Mouse (Mus musculus): ENCODE measurements around the gene Adad2. TPM values are rescaled to one million over a fixed set of nuclear protein-coding genes. Genes with fewer than 3 reads are reported as not detected.

The Adad2 gene
- polyA plus RNA-seq, 1 experiment from 2014 or later, result not detected

DNA sequence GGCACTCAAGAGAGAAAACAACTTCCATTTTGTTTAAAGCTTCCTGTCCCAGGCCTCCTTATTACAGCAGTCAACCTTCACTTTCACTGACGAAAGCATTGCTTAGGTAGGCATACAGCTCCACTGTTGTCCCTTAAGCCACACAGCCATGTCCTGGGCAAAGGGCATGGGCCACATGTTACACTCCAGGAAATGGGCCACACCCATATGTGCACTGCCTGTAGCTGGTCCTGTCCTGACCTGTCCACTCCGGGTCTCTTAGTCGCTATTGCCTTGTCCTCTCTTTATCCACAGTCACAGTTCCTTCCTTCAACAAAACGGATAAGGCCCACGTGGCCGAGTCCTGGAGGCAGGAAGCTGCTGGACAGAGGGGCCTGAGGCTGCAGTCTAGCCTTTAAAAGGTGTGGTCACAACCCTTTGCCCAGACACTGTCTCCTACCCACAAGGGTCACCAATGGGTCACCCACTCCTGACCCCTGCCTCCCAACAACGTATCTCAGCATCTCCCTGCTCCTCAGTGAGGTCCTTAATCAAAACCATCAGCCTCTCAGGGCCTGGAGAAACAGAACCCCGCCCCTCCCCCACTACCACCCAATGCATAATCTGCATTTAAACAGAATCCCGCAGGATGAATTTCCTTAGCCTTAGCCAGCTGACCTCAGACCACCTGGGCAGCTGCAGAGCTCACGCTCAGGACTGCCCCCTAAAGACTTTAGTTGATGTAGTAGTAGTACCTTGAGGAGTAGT, 15.2 kb downstream of the Adad2 start:
- no peaks in the 10 kb centered on the region for H3K9me3 ChIP-seq (ENCODE audit: control insufficient read depth, low read length)
- H3K27ac ChIP-seq (ENCODE audit: low read depth, low read length), result no peak overlapping the region
- H3K9ac ChIP-seq (ENCODE audit: low read depth, low read length), result no peak overlapping the region
- H3K36me3 ChIP-seq (ENCODE audit: control insufficient read depth, insufficient read depth, low read length), result no peaks in the 10 kb centered on the region
- no peak overlapping the region for H3K4me3 ChIP-seq (ENCODE audit: low read depth, low read length)
- H3K4me1 ChIP-seq (replicated peaks; ENCODE audit: control insufficient read depth, insufficient read depth, low read length), result peaks cover 6% of the 10 kb centered on the region
- no peak for DNase-seq (ENCODE audit: low spot score)
- H3K27me3 ChIP-seq (ENCODE audit: control insufficient read depth, insufficient read depth, low read length), result no peaks in the 10 kb centered on the region
- no peak overlapping the region for H3K4me2 ChIP-seq (replicated peaks; ENCODE audit: low read depth, low read length)
- WGBS, result 30% methylated on average over 10 of the region's 10 CpGs
- ATAC-seq (ENCODE audit: low FRiP score), result no peak

DNA sequence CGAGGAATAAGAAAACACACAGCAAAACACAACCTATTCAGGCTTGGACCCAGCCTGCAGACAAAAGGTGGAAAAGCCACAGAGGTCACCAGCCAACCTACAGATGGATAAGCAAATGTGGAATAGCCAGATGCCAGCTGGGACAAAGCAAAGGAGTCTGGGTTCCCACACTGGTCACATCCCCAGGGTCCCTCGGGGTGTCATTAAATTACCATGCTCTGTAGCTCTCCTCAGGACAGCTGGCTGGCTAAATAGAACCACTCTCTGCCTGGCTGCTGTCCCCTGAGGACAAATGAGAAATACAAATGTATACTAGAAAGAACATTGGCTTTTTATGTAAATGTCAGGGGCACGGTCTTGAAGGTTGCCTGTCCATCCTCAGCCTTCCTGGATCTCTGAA, 18.3 kb downstream of the Adad2 start:
- H3K27ac ChIP-seq (ENCODE audit: low read depth, low read length), result peak overlapping the region; percentile 59; the same call in 1 of the 2 replicates
- H3K4me1 ChIP-seq (replicated peaks; ENCODE audit: control insufficient read depth, insufficient read depth, low read length), result peaks cover 12% of the 10 kb centered on the region

DNA sequence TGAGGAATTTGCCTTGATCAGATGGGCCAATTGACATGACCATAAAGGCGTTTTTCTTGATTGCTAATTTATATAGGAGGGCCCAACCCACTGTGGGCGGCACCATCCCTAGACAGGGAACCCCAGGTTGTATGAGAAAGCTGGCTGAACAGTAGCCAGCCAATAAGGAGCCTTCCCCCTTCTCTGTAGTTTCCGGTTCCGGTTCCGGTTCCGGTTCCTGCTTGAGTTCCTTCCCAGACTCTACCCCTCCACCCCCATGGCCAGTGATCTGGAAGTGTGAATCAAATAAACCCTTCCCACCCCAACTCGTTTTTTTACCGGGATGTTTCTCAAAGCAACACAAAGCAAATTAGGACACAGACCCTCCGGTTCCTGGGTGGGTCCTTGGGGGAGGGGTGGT, 19.7 kb downstream of the Adad2 start:
- DNase-seq (ENCODE audit: low spot score) (no peak), ATAC-seq (ENCODE audit: low FRiP score) (no peak)
- Histone ChIP-seq H3K36me3 (ENCODE audit: control insufficient read depth, insufficient read depth, low read length) (no peaks in the 10 kb centered on the region), H3K9me3 (ENCODE audit: control insufficient read depth, low read length) (no peaks in the 10 kb centered on the region), H3K9ac (ENCODE audit: low read depth, low read length) (no peak overlapping the region), H3K4me1 (replicated peaks; ENCODE audit: control insufficient read depth, insufficient read depth, low read length) (peaks cover 12% of the 10 kb centered on the region), H3K4me3 (ENCODE audit: low read depth, low read length) (no peak overlapping the region), H3K27me3 (ENCODE audit: control insufficient read depth, insufficient read depth, low read length) (no peaks in the 10 kb centered on the region), H3K27ac (ENCODE audit: low read depth, low read length) (no peak overlapping the region), H3K4me2 (replicated peaks; ENCODE audit: low read depth, low read length) (no peak overlapping the region)
- WGBS, result 88% methylated on average over 9 of the region's 9 CpGs

More for the DNA sequence above, 18.3 kb downstream of the Adad2 start:
- 32% methylated on average over 3 of the region's 3 CpGs for WGBS
- Histone ChIP-seq H3K4me2 (replicated peaks; ENCODE audit: low read depth, low read length) (no peak overlapping the region), H3K9ac (ENCODE audit: low read depth, low read length) (no peak overlapping the region), H3K4me3 (ENCODE audit: low read depth, low read length) (no peak overlapping the region), H3K36me3 (ENCODE audit: control insufficient read depth, insufficient read depth, low read length) (no peaks in the 10 kb centered on the region), H3K27me3 (ENCODE audit: control insufficient read depth, insufficient read depth, low read length) (no peaks in the 10 kb centered on the region), H3K9me3 (ENCODE audit: control insufficient read depth, low read length) (no peaks in the 10 kb centered on the region)
- peak; percentile 73 for DNase-seq (ENCODE audit: low spot score)
- peak; percentile 81 for ATAC-seq (ENCODE audit: low FRiP score)

DNA sequence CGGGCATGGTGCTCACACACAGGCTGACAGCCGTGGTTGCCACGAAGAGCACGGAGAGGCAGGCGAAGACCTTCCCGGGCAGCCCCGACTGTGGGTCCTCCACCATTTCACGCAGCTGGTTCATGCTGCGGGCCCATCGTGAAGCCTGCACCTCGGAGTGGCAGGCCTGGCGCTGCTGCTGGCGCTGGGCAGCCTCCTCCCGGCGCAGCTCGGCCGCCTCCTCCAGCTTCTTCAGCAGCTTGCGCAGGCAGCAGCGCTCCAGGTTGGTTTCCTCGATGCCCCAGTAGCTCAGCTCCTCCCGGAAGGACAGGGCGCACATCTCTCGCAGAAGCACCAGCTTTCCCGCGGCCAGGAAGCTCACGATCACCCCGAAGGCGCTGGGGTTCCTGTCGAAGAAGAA, 20.4 kb downstream of the Adad2 start:
- DNase-seq (ENCODE audit: low spot score) (no peak), ATAC-seq (ENCODE audit: low FRiP score) (no peak)
- 52% methylated on average over 29 of the region's 29 CpGs for WGBS
- Histone ChIP-seq H3K4me1 (replicated peaks; ENCODE audit: control insufficient read depth, insufficient read depth, low read length) (peaks cover 10% of the 10 kb centered on the region), H3K9ac (ENCODE audit: low read depth, low read length) (no peak overlapping the region), H3K36me3 (ENCODE audit: control insufficient read depth, insufficient read depth, low read length) (no peaks in the 10 kb centered on the region), H3K9me3 (ENCODE audit: control insufficient read depth, low read length) (no peaks in the 10 kb centered on the region), H3K4me2 (replicated peaks; ENCODE audit: low read depth, low read length) (no peak overlapping the region), H3K27me3 (ENCODE audit: control insufficient read depth, insufficient read depth, low read length) (no peaks in the 10 kb centered on the region), H3K4me3 (ENCODE audit: low read depth, low read length) (no peak overlapping the region), H3K27ac (ENCODE audit: low read depth, low read length) (no peak overlapping the region)

DNA sequence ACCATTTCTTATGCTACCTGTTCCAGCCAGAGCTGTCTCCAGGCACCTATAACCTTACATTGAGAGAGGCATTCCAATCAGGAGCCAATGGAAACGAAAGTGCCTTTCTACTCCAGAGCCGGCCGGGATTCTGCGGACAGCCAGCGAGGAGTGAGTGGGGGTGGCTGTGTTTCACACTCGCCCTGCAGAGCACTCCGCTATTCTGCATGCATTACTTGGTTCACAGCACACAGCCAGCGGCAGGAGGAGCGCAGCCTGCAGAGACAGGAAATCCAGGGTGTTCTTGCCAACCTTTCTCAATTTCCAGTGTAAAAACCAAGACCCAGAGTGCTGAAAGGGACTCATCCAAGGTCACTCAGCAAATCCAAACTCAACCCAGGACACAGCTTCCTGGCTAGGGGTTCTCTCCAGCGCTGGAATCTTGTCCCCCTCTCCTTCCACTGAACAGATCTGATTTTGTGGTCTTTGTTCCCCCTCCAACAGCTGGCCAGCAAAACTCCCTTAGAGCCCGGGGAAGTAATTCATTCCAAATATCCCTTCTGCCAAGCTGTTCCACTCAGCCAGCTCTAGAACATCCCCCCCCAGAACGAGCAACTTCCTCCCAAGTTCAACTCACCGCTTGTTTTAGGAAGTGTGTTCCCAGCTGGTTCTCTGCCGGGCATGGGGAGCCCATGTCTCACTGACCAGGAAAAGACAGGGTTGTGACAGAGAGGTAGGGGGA, 22.2 kb downstream of the Adad2 start:
- Histone ChIP-seq H3K4me1 (replicated peaks; ENCODE audit: control insufficient read depth, insufficient read depth, low read length) (peaks cover 8% of the 10 kb centered on the region; the same call in 1 of the 2 replicates), H3K36me3 (ENCODE audit: control insufficient read depth, insufficient read depth, low read length) (no peaks in the 10 kb centered on the region), H3K27me3 (ENCODE audit: control insufficient read depth, insufficient read depth, low read length) (no peaks in the 10 kb centered on the region), H3K9ac (ENCODE audit: low read depth, low read length) (no peak overlapping the region), H3K27ac (ENCODE audit: low read depth, low read length) (no peak overlapping the region), H3K4me3 (ENCODE audit: low read depth, low read length) (no peak overlapping the region), H3K4me2 (replicated peaks; ENCODE audit: low read depth, low read length) (no peak overlapping the region), H3K9me3 (ENCODE audit: control insufficient read depth, low read length) (no peaks in the 10 kb centered on the region)
- WGBS, result 24% methylated on average over 14 of the region's 14 CpGs
- DNase-seq (ENCODE audit: low spot score) (peak; percentile 45), ATAC-seq (ENCODE audit: low FRiP score) (no peak)

DNA sequence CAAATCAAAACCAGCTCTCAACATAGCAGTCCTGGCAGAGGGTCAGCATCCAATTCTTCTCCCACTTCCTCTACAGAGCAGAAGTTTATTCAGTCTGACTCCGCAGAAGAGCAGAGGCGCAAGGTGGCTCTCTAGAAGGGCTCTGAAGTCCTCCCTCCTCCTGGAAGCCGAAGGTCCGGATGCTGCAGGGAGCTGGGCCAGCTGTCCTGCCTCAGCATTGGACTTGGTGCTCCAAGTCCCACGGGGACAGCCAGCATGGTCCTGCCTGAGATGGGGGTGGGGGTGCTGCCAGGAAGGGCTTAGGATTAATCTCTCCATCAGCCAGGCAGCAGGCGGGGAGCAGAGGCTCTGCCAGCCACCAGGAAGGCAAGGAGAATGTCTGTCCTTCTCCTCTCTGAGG, 22.8 kb downstream of the Adad2 start, which contains the start of gene Kcng4:
TSS of gene Kcng4 (minus strand) at position 303 of the 400 bp plus-strand sequence.
- Histone ChIP-seq H3K4me2 (replicated peaks; ENCODE audit: low read depth, low read length) (no peak within 1 kb of the TSS), H3K36me3 (ENCODE audit: control insufficient read depth, insufficient read depth, low read length) (no peaks in the 10 kb centered on the region), H3K4me3 (ENCODE audit: low read depth, low read length) (no peak within 1 kb of the TSS), H3K4me1 (replicated peaks; ENCODE audit: control insufficient read depth, insufficient read depth, low read length) (peaks cover 6% of the 10 kb centered on the region; the same call in 1 of the 2 replicates), H3K27ac (ENCODE audit: low read depth, low read length) (no peak within 1 kb of the TSS), H3K9me3 (ENCODE audit: control insufficient read depth, low read length) (no peaks in the 10 kb centered on the region), H3K9ac (ENCODE audit: low read depth, low read length) (no peak within 1 kb of the TSS), H3K27me3 (ENCODE audit: control insufficient read depth, insufficient read depth, low read length) (no peaks in the 10 kb centered on the region)
- DNase-seq (ENCODE audit: low spot score), result no peak
- 47% methylated on average over 6 of the region's 6 CpGs for WGBS
- no peak for ATAC-seq (ENCODE audit: low FRiP score)

DNA sequence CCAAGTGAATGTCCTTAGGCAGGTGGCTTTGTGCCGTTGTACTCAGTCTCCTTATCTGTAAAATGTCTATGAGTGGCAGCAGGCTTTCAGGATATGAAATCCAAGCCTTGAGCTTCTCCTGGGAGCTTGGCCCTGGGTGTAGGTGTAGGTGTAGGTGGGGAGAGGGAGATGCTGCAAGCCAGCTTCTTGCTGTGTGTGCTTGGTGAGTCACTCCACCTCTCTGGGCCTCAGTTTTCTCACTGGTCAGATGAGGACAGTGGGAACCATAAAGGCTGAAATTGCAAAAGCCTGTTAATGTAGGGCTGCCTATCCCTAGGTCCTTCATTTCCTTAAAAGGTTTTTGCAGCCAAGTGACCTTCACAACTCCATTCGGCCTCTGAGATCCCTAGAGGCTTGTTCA, 23.4 kb downstream of the Adad2 start:
- Histone ChIP-seq H3K4me3 (ENCODE audit: low read depth, low read length) (no peak overlapping the region), H3K36me3 (ENCODE audit: control insufficient read depth, insufficient read depth, low read length) (no peaks in the 10 kb centered on the region), H3K27ac (ENCODE audit: low read depth, low read length) (no peak overlapping the region), H3K4me2 (replicated peaks; ENCODE audit: low read depth, low read length) (no peak overlapping the region), H3K9ac (ENCODE audit: low read depth, low read length) (no peak overlapping the region), H3K4me1 (replicated peaks; ENCODE audit: control insufficient read depth, insufficient read depth, low read length) (peaks cover 6% of the 10 kb centered on the region; the same call in 1 of the 2 replicates), H3K9me3 (ENCODE audit: control insufficient read depth, low read length) (no peaks in the 10 kb centered on the region), H3K27me3 (ENCODE audit: control insufficient read depth, insufficient read depth, low read length) (no peaks in the 10 kb centered on the region)
- ATAC-seq (ENCODE audit: low FRiP score), result no peak
- DNase-seq (ENCODE audit: low spot score), result no peak
- 66% methylated on average over 2 of the region's 2 CpGs for WGBS

DNA sequence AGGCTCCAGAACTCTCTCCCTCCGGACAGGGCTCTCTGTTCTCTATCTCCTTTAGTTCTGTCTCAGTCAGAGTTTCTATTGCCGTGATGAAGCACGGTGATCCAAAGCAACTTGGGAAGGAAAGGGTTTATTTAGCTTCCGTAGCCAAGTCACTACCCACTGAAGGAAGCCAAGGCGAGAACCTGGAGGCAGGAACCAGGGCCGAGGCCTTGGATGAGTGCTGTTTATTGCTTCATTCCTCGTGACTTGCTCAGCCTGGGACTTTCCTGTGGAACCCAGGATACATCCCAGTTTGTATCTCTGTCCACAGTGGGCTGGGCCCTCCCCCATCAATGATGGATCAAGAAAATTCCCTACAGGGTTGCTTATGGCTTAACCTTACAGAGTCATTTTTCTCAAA, 24.2 kb downstream of the Adad2 start:
- no peaks in the 10 kb centered on the region for H3K27me3 ChIP-seq (ENCODE audit: control insufficient read depth, insufficient read depth, low read length)
- H3K9ac ChIP-seq (ENCODE audit: low read depth, low read length), result no peak overlapping the region
- peaks cover 6% of the 10 kb centered on the region; the same call in 1 of the 2 replicates for H3K4me1 ChIP-seq (replicated peaks; ENCODE audit: control insufficient read depth, insufficient read depth, low read length)
- no peaks in the 10 kb centered on the region for H3K36me3 ChIP-seq (ENCODE audit: control insufficient read depth, insufficient read depth, low read length)
- H3K9me3 ChIP-seq (ENCODE audit: control insufficient read depth, low read length), result no peaks in the 10 kb centered on the region
- H3K4me3 ChIP-seq (ENCODE audit: low read depth, low read length), result no peak overlapping the region
- no peak for ATAC-seq (ENCODE audit: low FRiP score)
- no peak overlapping the region for H3K27ac ChIP-seq (ENCODE audit: low read depth, low read length)
- no peak overlapping the region for H3K4me2 ChIP-seq (replicated peaks; ENCODE audit: low read depth, low read length)
- no peak for DNase-seq (ENCODE audit: low spot score)
- 64% methylated on average over 7 of the region's 7 CpGs for WGBS

Data from hindbrain, embryonic 11.5 days (tissue).